Mouse (Mus musculus) adipocyte (in vitro differentiated cells): ENCODE data around the gene Ghsr.

Experiments
- DNase-seq: peaks from one replicate; pipeline ENCODE4 v3.0.0-alpha.2; 2016; ENCODE audit warnings: low spot score

Ghsr gene

GRCm38 (mm10) chr3:27411286-27411685, 40.1 kb downstream of the Ghsr start:
- no peak for DNase-seq

GRCm38 (mm10) chr3:27413566-27413965, 42.4 kb downstream of the Ghsr start:
- no peak for DNase-seq

GRCm38 (mm10) chr3:27416786-27417185, 45.6 kb downstream of the Ghsr start:
- DNase-seq: no peak

- peak; percentile 47 for DNase-seq
Observed at GRCm38 (mm10) chr3:27418602-27419001, 47.5 kb downstream of the Ghsr start.

- DNase-seq: no peak
Observed at GRCm38 (mm10) chr3:27421980-27422379, 50.8 kb downstream of the Ghsr start.

GRCm38 (mm10) chr3:27422521-27422920, 51.4 kb downstream of the Ghsr start:
- DNase-seq: peak; percentile 16

- DNase-seq: no peak
Observed at GRCm38 (mm10) chr3:27424049-27424667, 53.0 kb downstream of the Ghsr start.

GRCm38 (mm10) chr3:27427406-27427805, 56.3 kb downstream of the Ghsr start:
- no peak for DNase-seq
